Mouse (Mus musculus) kidney, postnatal 25 days (tissue): ENCODE measurements at regions not wholly inside any gene's neighbourhood (a gene's known extent, or its start where the extent isn't known, plus 50 kb on each side); places are given as distances from the start of the nearest gene placed in this dataset.
A peak's percentile ranks its signal among the peaks of the same experiment; 100 is the strongest.

Experiments
- DNase-seq, 2 experiments: peaks; one replicate each; pipeline ENCODE4 v3.0.0; 2021; ENCODE audit warnings: mixed read lengths in 2 of 2

GRCm38 (mm10) chr12:27597322-27597721 is 254.9 kb upstream of the Sox11 start:
- DNase-seq: no peak

- DNase-seq: no peak
Measured at GRCm38 (mm10) chr12:27595576-27595975, 253.2 kb upstream of the Sox11 start.

- no peak for DNase-seq
Measured at GRCm38 (mm10) chr12:27593436-27593835, 251.1 kb upstream of the Sox11 start.

GRCm38 (mm10) chr12:27576109-27576700 is 233.8 kb upstream of the Sox11 start:
- DNase-seq: no peak

- no peak for DNase-seq
Measured at GRCm38 (mm10) chr12:27575629-27576028, 233.3 kb upstream of the Sox11 start.

GRCm38 (mm10) chr12:27567250-27567649 is 224.9 kb upstream of the Sox11 start:
- DNase-seq: no peak

GRCm38 (mm10) chr12:27565965-27566507 is 223.7 kb upstream of the Sox11 start:
- no peak for DNase-seq

- DNase-seq: no peak
Measured at GRCm38 (mm10) chr12:27564641-27565306, 222.4 kb upstream of the Sox11 start.

GRCm38 (mm10) chr12:27563900-27564299 is 221.5 kb upstream of the Sox11 start:
- no peak for DNase-seq

- DNase-seq: no peak
Measured at GRCm38 (mm10) chr12:27552809-27553208, 210.4 kb upstream of the Sox11 start.

GRCm38 (mm10) chr12:27538210-27538609 is 195.8 kb upstream of the Sox11 start:
- DNase-seq: no peak

GRCm38 (mm10) chr12:27537507-27537906 is 195.1 kb upstream of the Sox11 start:
- no peak for DNase-seq

GRCm38 (mm10) chr12:27537017-27537416 is 194.6 kb upstream of the Sox11 start:
- no peak for DNase-seq

- no peak for DNase-seq
Measured at GRCm38 (mm10) chr12:27525604-27526003, 183.2 kb upstream of the Sox11 start.

- DNase-seq: no peak
Measured at GRCm38 (mm10) chr12:27513253-27513652, 170.9 kb upstream of the Sox11 start.

- no peak for DNase-seq
Measured at GRCm38 (mm10) chr12:27508226-27508560, 165.8 kb upstream of the Sox11 start.

GRCm38 (mm10) chr12:27507523-27508225 is 165.3 kb upstream of the Sox11 start:
- DNase-seq: peak; percentile 55 to 68

GRCm38 (mm10) chr12:27502716-27503486 is 160.5 kb upstream of the Sox11 start:
- no peak for DNase-seq

- no peak for DNase-seq
Measured at GRCm38 (mm10) chr12:27500516-27500915, 158.1 kb upstream of the Sox11 start.

GRCm38 (mm10) chr12:27499276-27499675 is 156.9 kb upstream of the Sox11 start:
- no peak for DNase-seq

GRCm38 (mm10) chr12:27496826-27497557 is 154.6 kb upstream of the Sox11 start:
- no peak for DNase-seq

- DNase-seq: no peak
Measured at GRCm38 (mm10) chr12:27492270-27492669, 149.9 kb upstream of the Sox11 start.
